Mouse (Mus musculus) WW6 (cell line): Measurements from ENCODE around the gene Wdr38.
"Not testable (repeated sequence)": the region's sequence is repeated elsewhere in the genome, so short reads cannot be mapped to it uniquely, and the experiment has no call there.

Source experiments
- DNase-seq: peaks from one replicate; pipeline ENCODE4 v3.0.0-alpha.2; 2013; ENCODE audit warnings: low read depth, low spot score

Gene Wdr38

DNA sequence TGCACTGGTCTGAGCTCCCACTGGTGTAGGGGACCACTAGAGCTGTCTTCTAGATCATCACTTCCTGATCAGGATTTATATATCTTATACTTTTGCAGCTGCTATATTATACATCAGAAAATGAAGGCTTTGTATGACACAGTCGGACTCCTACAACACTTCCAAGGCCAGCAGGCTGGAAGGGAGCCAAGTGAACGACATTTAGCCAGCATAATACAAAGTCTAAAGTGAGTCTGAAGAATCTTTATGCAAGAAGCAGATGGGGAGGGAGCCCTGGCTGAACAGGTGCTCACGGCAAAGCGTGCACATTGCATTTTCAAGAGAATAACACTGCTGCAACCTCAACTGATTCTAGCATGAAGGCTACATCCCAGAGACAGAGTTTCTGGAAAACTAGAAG, 4.8 kb upstream of the Wdr38 start:
- DNase-seq = no peak

DNA sequence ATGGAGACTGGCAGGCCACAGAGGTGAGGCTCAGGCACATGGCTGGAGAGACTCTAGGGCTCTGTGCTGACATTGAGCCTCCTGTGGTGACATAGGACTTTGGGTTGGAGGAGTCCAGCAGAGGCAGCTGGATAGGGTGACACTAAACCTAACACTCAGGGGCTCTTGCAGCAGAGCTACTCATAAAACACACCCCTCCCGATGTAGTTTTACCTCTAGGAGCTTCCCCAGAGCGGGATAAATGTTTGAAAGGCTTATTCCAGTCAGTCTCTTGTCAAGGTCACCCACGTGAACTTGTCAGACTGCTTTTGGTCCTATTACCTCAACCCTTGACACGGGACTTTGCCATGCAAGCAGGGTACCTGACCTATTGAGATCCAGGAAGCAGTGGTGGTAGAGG, 2.1 kb downstream of the Wdr38 start:
- no peak for DNase-seq

DNA sequence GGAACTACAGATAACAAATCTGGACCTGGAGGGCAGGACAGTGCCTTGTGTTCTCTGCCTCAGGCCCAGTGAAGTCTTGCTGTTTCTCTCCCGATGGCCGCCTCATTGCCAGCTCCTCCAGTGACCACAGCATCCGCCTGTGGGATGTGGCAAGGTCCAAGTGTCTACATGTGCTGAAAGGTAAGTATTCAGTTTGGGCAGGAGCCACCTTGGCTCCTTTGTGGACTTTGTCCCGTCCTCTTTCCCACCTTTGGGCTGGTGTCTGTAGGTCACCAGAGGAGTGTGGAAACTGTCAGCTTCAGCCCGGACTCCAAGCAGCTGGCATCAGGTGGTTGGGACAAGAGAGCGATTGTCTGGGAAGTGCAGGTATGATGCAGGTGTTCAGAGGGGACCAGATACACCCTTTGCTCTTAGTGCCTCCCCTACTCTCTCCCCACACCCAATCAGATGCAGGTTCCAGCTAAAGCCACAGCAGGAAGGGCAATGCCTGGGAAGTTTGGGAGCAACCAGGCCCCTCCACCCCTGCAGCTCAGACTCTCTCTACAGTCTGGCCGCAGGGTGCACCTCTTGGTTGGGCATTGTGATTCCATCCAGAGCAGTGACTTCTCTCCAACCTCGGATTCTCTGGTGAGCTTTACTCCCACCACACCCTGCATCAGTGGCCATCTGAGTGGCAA, 2.8 kb downstream of the Wdr38 start:
- no peak for DNase-seq

DNA sequence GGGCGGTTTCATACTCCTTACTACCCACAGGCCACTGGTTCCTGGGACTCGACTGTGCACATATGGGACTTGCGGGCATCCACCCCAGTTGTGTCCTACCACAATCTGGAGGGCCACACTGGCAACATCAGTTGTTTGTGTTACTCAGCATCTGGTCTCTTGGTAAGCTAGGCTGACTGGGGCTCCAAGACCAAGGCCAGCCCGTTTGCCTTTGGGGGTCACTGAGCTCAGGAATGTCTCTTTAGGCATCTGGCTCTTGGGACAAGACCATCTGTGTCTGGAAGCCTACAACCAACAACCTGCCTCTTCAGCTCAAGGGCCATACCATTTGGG, 3.3 kb downstream of the Wdr38 start:
- no peak for DNase-seq

DNA sequence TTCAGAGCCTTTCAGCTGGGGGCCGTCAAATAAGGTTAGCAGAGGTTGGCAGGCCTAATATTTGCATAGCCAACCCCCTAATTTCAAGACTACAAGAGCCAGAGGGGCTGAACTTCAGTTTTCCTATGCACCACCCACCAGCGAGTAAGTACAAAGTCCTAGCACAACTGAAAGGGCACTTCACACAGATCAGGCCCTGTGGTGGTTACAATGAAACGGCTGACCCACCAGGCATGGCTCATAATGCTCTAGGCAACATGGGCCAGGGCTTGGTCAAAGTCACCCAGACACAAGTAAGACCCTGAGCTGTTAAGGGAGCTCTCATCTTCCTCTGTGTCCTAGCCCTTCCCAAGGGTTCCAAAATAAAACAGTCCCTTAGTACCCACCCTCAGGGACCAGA, 4.6 kb downstream of the Wdr38 start:
- no peak for DNase-seq

DNA sequence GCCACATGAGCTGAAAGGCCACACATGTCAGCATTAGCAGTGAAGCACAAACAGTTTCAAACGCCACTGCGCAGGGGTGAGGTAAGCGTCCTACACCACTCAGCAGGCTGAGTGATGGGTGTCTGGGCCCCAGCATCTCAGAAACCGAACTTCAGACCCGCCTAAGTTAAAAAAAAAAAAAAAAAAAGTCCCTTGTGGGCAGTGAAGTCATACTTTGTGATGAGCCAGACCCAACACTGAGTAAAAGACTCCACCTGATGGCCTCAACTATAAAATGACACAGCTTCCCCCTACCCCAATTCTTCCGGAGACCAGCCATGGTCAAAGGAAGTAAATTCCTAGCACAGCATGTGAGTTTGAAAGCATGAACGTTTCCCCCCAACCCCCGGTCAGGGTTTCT, 5.8 kb downstream of the Wdr38 start:
- DNase-seq = no peak

DNA sequence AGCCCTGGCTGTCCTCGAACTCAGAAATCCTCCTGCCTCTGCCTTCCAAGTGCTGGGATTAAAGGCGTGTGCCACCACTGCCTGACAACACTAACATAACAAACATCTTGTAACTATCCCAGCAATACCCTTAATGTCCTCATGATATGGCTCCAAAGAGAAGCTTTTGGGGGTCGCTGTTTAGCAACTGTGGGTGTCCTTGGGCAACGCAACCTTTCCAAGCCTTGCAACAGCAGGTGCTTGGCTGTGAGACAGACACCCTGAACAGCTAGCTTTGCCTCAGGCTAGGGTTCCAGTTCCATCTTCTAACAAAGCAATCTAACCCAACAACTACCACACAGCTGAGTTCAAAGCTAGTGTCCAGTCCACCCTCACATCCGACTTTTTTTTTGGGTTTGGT, 6.2 kb downstream of the Wdr38 start:
- no peak for DNase-seq

DNA sequence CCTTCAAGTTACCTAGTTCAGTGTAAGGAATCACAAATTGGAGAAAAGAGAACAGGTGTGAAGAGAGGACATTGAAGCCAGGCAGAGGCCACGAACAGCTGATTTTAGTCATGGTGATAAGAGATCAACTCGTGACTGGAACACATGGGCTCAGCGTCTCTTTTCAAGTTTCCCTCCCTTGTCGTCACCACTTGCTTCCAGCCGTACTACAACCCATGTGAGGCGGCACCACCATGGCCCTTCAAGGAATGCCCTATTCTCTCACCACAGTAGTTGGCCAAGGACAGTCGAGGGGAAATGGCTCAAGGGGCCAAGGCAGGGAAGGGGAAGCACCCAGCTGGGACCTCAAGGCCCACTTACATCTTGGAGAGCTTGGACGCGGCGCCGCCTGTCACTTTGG, 7.1 kb downstream of the Wdr38 start:
- DNase-seq = no peak

DNA sequence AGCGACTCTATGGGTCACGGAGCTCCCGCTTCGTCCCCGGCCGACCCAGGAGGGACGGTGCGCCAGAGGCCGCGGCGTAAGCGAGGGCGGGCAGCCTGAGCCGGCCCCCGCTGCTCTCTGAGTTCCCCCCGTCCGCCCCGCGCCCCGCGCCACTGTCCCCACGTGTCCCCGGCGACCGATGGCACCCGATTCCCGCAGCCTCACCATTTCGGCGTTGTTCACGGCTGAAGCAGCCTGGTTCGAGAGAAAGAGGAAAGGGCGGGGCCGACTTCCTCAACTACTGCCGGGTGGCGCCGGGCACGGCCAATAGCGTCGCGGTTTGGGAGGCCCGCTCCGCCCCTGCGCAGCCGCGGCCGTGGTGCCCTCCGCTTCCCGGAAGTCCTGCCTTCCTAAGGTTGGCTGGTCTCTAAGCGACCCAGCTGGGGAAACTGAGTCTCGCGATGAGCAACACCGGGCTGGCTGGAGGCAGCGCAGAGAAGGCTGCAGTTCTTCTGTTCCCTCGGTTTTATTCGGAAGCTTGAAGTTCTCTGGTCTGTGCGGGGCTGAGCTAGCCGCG, 7.7 kb downstream of the Wdr38 start, which contains the start of gene Arpc5l:
Gene Arpc5l (plus strand): TSS at position 469 of the 556 bp plus-strand sequence.
- DNase-seq = peak; percentile 81

DNA sequence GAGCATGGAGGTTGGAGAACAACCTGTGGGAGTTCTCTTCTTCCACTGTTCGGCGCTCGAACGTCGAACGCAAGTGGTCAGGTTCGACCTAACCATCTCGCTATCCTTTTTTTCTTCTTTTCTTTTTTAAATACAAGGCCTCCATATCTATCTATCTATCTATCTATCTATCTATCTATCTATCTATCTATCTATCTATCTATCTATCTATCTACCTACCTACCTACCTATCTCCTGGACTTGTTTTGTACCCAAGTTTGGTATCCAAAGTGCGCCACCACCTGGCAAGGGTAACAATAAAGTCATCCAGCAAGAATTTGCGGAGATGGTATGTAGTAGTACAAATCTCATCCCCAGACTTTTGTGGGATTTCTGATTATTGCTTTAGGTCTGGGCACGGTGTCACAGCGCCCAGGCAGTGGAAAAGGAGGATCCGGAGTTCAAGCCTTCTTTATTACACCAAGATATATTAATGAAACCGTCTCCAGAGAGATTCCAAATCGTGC, 8.4 kb downstream of the Wdr38 start, which contains the start of gene Rpl35:
Gene Rpl35 (minus strand): TSS at position 51 of the 506 bp plus-strand sequence.
- DNase-seq = no peak

DNA sequence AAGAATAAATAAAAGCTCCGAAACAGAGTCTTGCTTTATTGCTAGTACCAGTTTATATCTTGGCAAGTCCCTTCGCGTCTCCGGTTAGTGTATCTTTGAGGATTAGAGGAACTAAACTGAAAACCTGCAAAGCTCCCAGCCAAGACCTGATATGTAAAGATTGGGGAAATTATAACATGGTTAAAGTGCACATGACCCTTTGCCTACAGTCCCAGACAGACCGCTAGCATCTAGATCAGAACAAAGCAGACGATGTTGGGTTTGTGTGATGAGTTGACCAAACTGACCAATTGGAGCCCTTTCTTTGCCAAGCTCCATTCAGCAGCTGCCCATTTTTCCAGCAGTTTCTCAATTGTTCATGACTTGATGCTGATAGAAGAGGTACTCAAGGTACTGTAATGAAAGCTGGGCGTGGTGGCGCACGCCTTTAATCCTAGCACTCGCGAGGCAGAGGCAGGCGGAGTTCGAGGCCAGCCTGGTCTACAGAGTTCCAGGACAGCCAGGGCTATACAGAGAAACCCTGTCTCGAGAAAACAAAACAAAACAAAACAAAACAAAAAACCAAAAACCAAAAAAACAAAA, 9.0 kb downstream of the Wdr38 start:
- no peak for DNase-seq

DNA sequence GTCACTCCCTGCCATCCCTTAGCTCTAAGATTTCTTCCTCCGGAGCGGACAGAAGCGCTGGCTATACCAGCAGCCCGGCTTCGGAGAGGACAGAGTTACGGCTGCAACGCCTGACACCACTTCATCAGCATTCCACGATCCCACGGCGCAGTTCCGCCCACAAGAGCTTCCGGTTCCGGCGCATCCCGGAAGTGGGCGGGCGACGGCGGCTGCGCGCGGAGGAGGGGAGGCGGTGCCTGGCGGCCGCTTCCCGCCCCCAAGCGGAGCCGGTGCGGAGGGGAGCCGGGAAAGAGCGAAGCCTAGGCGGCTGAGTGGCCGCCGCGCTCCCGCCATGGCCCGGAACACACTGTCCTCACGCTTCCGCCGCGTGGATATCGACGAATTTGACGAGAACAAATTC, 10.6 kb downstream of the Wdr38 start:
- DNase-seq = peak; percentile 77

DNA sequence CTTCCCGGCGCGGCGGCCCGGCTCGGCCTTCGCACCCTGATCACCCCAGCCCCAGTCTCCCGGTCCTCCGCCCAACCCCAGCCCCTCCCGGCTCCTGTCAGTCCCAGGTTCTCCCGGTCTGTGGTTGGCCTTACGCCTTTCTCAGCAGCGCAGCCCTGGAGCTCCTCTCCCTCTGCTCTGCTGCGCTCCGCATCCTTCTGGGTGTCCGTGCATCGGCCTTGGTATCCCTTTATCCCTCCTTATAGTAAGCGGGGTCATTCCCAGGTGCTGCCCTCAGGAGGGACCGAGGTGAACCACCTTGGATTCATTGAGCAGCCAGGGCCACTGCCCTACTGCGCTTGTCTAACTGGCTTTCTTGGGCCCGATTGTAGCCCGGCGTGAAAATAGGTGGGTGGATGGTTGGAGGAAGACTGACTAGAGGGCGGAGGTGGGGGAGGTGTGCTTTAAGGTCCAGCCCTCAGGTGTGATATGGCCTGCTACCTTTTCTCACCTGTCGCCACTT, 11.1 kb downstream of the Wdr38 start:
- no peak for DNase-seq

DNA sequence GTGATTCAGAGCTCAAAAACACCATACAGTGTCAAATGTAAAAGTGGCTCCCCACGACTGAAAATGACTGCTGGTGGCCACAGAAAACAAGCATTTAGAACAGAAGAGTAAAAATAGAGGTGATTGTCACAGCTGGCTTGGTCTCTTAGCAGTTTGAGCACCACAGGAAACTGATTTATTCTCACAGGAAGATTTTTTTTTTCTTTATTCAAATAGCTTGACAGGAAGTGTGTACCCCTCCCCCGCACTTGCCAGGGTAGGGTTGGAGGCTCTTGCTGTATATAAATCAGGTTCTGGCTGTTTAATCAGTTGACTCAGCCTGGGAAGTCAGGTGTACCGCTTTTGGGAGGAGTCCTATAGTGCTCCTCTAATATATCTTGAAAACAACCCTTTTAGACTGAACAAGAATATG, 11.7 kb downstream of the Wdr38 start:
- DNase-seq = no peak

DNA sequence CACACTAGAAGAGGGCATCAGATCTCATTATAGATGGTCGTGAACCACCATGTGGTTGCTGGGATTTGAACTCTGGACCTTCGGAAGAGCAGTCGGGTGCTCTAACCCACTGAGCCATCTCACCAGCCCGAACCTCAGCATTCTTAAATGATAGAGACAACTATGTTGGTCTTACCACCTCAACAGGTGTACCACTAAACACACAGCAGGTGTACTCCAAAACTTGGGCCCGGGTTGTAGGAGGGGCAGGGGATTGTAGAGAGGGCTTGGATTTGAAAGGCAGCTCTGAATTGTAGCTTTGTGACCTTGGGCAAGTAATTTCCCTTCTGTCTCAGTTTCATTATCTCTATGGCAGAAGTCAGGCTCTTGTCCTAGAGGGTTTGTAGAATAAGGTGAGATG, 12.9 kb downstream of the Wdr38 start:
- not testable (repeated sequence) for DNase-seq

DNA sequence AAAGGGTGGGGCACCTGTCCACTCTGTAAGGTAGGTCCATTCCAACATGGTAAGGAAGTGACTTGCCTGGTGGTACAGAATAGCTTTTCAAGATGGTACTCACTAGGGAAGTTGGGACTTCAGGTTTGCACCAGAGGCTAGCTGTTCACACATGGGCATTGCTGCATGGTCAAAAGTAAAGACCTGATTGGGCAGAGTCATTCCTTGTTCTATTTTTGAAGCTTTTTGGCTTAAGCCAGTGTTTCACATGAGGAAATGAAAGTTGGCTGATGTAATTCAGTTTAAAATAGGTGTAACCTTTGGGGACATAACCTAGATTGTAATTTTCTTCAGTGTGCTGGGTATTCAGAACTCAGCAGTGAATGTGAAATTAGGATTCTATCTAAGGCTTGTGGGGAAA, 14.0 kb downstream of the Wdr38 start:
- DNase-seq = no peak

DNA sequence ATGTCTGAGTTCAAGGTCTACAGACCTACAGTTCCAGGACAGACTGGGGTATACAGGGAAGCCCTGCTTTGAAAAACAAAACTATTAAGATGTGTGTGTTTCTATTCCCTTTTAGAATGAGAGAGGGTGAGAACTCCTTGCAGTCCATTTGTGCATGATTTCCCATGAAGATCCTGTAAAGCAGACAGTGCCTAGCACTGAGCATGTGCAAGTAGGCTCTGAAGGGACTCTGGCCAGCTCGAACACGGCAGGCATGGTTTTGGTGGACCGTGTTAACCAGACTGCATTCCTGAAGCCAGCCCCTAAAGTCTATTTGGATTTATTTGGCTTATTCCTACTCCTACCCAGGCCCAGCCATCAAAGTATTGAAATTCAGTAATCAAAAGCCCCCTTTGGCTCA, 14.7 kb downstream of the Wdr38 start:
- DNase-seq = no peak

DNA sequence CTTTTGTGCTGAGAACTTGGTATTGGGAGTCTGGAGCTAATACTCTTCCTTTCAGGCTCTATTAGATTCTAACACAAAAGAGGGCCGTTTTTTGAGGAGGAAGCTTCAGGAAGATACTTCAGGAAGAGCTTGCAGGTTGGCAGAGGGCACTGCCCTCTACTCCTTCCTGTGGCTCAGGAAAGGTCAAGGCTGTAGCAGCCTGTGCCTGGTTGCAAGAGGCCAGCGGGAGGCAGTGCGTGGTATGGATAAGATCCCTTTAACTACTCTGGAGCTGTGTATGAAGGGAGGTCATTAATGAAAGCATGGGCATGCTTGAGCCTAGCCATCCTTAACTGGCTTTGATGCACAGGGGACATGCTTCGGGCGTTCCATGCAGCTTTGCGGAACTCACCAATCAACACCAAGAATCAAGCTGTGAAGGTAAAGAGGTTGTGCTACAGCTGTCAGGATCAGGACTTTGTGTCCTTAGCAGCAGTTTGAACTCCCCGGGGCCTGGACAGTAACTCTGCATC, 15.5 kb downstream of the Wdr38 start:
- DNase-seq = no peak

DNA sequence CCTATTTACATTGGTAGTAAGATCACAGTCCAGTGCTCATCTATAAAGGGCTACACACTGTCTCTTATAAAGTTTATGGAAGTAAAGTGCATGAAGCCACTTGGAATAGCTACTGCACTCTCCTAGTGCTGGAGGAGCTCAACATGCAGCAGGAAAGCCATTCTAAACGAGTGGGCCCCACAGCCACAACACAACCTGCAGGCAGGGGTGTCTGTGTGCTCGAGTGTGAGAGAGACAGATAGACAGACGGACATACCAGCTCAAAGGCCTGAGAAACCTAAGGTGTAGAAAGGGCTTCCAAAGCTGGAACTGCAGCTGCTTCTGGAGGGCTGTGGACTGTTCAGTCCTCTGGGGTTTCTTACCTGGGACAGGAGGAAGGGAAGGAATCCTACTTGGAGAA, 19.3 kb downstream of the Wdr38 start:
- DNase-seq = no peak

DNA sequence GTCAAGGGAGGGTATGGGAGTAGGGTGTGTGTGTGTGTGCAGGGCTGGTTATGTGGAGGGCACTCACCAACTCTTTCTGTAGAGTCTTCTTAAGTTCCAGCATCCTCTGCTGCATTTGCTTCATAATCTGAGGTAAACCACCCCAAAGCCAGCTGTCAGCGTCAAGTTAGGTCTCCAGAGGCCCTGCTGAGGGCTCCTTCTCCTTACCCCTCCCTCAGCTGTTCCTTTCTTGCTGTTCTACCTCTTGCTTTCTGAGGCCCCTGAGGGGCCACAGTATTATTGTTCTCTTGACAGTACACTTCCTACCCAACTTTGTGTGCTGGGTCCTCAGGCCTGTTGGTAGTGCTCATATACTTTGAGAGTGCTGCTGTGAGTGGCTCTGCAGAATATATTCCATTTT, 22.7 kb downstream of the Wdr38 start:
- no peak for DNase-seq

DNA sequence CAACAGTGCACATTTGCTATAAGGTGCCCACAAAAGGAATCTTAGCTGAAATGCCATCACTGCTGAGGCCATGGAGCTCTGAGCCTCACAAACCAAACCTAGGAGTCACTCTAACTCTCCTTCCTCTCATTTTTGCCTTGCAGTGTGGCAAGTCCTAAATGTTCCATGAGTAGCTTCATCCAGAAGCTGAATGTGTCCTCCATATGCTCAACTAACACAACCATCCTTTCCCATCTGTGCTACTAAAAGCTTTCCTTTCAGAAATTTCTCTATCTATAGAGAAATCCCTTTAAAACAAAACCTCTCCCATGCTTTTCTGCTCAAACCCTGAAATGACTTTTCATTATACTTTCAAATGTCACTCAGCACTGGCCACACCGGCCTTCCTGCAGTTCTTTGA, 34.3 kb downstream of the Wdr38 start:
- DNase-seq = no peak

DNA sequence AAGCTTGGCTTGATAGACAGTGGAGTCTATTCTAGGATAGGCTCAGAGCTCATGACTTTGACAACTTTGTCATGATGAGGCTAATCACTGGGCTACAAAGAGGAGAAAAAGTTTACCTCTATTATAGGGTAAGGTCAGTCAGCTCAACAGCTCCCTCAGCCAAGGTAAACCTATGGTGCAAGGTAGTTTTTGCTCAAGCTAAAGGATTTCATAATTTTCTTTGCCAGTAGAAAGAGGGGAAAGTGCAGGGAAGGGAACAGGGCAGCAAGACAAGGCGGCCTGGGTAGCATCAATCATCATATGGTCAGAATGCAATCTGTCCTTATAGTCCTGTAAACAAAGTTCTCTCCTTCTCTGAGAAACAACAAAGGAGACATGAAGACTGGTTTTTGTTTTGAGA, 42.9 kb downstream of the Wdr38 start:
- DNase-seq = no peak

DNA sequence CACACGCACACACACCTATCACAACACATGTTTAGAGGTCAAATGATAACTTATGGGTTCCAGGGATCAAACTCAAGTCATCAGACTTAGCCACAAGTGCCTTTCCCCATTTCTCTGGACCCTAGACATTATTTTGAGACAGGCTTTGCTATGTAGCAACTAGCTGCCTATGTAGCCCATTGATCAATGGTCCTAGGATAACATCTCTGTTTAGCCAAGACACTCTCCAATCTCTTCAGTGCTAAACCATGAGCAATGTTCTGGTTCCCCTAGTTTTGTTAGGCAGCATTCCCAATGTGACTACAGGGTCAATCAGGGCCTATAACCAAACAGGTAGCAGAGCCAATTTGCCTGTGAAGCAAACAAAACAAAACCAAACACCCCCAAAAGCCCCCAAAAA, 51.2 kb downstream of the Wdr38 start:
- DNase-seq = no peak
